Mouse (Mus musculus) spleen, embryonic (tissue): ENCODE results near the gene Spata13.

ENCODE experiments used
- CTCF ChIA-PET: fragments of 350-600 bp; sonication (Branson Sonifier 250); formaldehyde crosslinking; loops from one replicate; lab custom pipeline; 2022; lab: Charles Lee

Gene Spata13

GRCm38 (mm10) chr14:60633961-60634864 is at the start of gene Spata13:
Gene Spata13, plus strand, starts transcription at chr14:60634001.
- CTCF ChIA-PET, result no interaction called here

GRCm38 (mm10) chr14:60586687-60587453 is 46.9 kb upstream of the Spata13 start:
- CTCF ChIA-PET, result no interaction called here

- CTCF ChIA-PET, result no interaction called here
Observed at GRCm38 (mm10) chr14:60589001-60589400, 44.8 kb upstream of the Spata13 start.

GRCm38 (mm10) chr14:60592339-60592738 is 41.5 kb upstream of the Spata13 start:
- CTCF ChIA-PET, result no interaction called here

GRCm38 (mm10) chr14:60592822-60593221 is 41.0 kb upstream of the Spata13 start:
- CTCF ChIA-PET, result no interaction called here

- CTCF ChIA-PET, result no interaction called here
Observed at GRCm38 (mm10) chr14:60597571-60597970, 36.2 kb upstream of the Spata13 start.

- CTCF ChIA-PET, result no interaction called here
Observed at GRCm38 (mm10) chr14:60599044-60599443, 34.8 kb upstream of the Spata13 start.

- CTCF ChIA-PET, result interaction anchor here (0.6 kb wide), 2 partner anchors 77 to 1000 kb away, joined by 3 to 30 read pairs; no protein-coding TSS in a partner anchor
Observed at GRCm38 (mm10) chr14:60605564-60605963, 28.2 kb upstream of the Spata13 start.

GRCm38 (mm10) chr14:60606194-60606593 is 27.6 kb upstream of the Spata13 start:
- CTCF ChIA-PET, result no interaction called here

- CTCF ChIA-PET, result no interaction called here
Observed at GRCm38 (mm10) chr14:60607743-60608142, 26.1 kb upstream of the Spata13 start.

- CTCF ChIA-PET, result no interaction called here
Observed at GRCm38 (mm10) chr14:60609160-60609559, 24.6 kb upstream of the Spata13 start.

GRCm38 (mm10) chr14:60612671-60613070 is 21.1 kb upstream of the Spata13 start:
- CTCF ChIA-PET, result interaction anchor here (1.2 kb wide), 1 partner anchor 83 kb away, joined by 3 read pairs; no protein-coding TSS in a partner anchor

- CTCF ChIA-PET, result no interaction called here
Observed at GRCm38 (mm10) chr14:60621076-60621475, 12.7 kb upstream of the Spata13 start.

- CTCF ChIA-PET, result interaction anchor here (0.6 kb wide), 1 partner anchor 90 kb away, joined by 10 read pairs; no protein-coding TSS in a partner anchor
Observed at GRCm38 (mm10) chr14:60625486-60625885, 8.3 kb upstream of the Spata13 start.

GRCm38 (mm10) chr14:60629887-60630460 is 3.8 kb upstream of the Spata13 start:
- CTCF ChIA-PET, result no interaction called here

GRCm38 (mm10) chr14:60630981-60631380 is 2.8 kb upstream of the Spata13 start:
- CTCF ChIA-PET, result no interaction called here

GRCm38 (mm10) chr14:60634877-60635771 is 1.3 kb downstream of the Spata13 start:
- CTCF ChIA-PET, result no interaction called here

- CTCF ChIA-PET, result no interaction called here
Observed at GRCm38 (mm10) chr14:60635911-60636607, 2.3 kb downstream of the Spata13 start.

GRCm38 (mm10) chr14:60636608-60636980 is 2.8 kb downstream of the Spata13 start:
- CTCF ChIA-PET, result no interaction called here

- CTCF ChIA-PET, result no interaction called here
Observed at GRCm38 (mm10) chr14:60636996-60637395, 3.2 kb downstream of the Spata13 start.
